Mouse (Mus musculus) B cell, adult 2 months (primary cell): ENCODE data around the gene Pdcd2l.
"Not testable (repeated sequence)": the region's sequence is repeated elsewhere in the genome, so short reads cannot be mapped to it uniquely, and the experiment has no call there.

Experiments
- DNase-seq, 2 experiments: peaks; one replicate each; pipeline ENCODE4 v3.0.0; 2022

Pdcd2l gene

DNA sequence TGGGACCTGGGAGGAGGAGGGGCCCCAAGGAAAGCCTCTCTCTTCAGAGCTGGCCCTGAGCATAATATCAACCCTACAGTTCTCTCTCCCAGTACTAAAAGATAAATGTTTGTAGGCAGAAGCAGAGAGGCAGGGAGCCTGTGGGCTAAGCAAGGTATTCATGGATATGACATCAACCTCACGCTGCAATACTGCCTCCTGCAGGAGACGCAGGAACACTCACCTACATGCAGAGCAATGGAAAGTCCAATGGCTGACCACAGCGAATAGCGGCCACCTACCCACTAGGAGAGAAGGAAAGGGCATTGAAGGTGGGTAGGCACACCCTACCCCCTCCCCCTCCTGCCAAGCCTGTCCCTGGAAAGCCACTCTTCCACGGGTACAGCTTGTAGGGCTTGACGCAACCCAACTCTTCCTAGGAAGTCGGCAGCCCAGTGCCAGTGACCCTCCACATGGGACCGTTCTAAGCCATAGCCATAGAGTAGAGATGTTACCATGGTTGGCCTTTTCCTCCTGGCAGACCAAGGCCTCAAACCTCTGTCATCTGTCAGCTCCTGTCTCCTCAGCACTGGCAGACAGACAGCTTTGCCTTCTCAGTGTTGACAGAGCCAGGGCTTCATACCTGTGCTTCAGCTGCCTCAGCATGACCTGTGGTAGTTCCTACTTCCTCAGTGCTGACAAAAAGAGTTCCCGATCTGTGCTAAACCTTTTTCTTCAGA, 11.7 kb upstream of the Pdcd2l start:
- no peak for DNase-seq

GRCm38 (mm10) chr7:34206331-34206730, 9.9 kb upstream of the Pdcd2l start:
- no peak for DNase-seq

DNA sequence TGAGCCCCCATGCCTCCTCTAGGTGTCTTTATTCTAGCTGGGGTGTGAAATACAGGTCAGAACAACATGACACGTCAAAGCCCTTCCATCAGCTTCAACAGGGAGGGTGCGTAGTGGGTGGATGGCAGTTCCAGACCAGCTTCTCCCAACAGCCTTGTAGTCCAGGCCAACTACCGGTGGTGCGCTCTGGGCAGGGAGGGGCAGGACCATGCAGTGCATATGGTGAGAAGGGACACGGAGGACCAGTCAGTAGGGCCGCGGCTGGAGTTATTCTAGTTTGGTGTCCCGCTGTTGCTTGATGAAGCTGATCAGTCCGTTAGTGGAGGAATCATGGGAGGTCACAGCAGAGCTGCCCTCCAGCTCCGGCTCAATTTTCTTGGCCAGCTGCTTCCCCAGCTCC, 5.7 kb upstream of the Pdcd2l start:
- not testable (repeated sequence) for DNase-seq

GRCm38 (mm10) chr7:34200829-34201228, 4.4 kb upstream of the Pdcd2l start:
- no peak for DNase-seq

DNA sequence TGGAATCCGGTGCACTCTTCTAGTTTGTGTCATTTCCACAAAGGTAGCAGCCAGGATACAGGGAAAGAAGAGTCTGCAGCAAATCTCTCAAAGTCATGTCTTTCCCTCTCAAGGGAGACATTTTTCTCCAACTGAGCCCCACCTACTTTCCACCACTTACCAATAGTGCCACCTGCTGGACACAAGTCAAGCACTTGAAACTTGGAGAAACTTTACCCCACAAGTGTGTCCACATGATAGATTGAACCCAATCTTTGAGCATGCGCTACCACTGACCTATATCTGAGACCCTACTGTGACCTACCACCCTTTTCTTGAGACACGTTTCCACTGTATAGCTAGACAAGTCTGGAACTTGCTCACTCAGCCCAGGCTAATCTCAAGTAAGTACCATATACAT, 1.9 kb upstream of the Pdcd2l start:
- peak; percentile 74 to 75 for DNase-seq

GRCm38 (mm10) chr7:34195632-34196031, 829 bp downstream of the Pdcd2l start:
- DNase-seq, result peak; percentile 18 to 24

GRCm38 (mm10) chr7:34192825-34193224, 3.6 kb downstream of the Pdcd2l start:
- DNase-seq, result peak in 1 of 2 experiments; percentile 22

- DNase-seq, result peak; percentile 58 to 68
Measured at GRCm38 (mm10) chr7:34189376-34189989, 7.0 kb downstream of the Pdcd2l start.

DNA sequence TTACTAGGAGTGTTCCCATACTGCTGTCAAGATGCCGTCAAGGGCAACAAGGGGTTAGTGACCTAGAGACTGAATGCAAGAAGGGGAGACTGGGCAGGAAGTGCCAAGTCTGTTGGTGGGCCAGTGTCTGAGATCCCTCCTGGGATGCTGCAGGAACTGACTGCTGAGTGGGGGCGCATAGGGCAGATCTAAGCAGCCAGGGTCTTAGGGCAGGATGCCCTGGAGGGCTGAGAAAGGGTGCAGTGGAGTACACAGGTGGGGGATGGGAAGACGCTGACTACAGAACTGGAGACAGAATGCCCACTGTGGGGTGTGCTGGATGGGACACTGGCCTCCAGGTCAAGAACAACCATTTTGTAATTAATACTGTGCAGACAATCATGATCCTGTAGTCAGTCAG, 12.7 kb downstream of the Pdcd2l start:
- DNase-seq, result no peak

GRCm38 (mm10) chr7:34183356-34183755, 13.1 kb downstream of the Pdcd2l start:
- no peak for DNase-seq

- peak; percentile 45 to 52 for DNase-seq
Measured at GRCm38 (mm10) chr7:34176241-34176640, 20.2 kb downstream of the Pdcd2l start.

DNA sequence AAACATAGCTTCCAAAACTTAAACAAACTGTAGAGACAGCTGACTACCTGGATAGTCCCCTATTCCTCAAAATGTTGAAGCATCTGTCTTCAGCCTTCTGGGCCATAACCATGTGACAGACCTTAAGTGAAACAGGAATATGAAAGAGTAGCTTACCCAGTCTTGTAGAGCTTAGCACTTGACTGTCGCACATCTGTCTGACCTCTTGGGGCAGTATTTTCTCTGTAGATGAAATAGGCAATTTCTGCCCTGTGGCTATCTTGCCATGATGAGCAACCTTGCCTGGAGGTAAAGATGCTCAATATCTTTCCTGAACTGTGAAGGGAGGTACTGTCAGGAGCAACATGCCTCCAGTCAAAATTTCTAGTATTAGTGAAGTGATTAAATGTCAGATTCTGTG, 24.2 kb downstream of the Pdcd2l start:
- no peak for DNase-seq

DNA sequence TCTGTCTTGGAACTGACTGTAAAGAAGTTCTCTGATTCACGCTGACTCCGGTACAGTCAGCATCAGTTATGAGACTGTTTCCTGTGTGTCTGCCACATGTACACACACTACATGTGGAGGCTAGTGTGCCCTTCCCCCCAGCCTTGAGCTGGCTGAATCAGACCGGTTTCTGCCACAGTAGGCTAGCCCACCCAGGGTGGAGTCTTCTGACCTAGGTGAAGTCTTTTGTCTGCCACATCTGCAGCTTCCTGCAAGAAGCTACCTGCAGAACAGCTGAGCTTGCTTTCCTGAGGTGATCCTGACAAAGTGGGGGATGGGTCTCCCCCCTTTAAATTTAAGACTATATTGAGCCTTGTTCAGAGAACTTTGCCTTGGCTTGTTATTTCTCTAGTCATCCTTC, 27.0 kb downstream of the Pdcd2l start, which contains the start of gene Uba2:
Uba2 (minus strand) TSS at position 146 of the 400 bp plus-strand sequence.
- DNase-seq, result no peak

DNA sequence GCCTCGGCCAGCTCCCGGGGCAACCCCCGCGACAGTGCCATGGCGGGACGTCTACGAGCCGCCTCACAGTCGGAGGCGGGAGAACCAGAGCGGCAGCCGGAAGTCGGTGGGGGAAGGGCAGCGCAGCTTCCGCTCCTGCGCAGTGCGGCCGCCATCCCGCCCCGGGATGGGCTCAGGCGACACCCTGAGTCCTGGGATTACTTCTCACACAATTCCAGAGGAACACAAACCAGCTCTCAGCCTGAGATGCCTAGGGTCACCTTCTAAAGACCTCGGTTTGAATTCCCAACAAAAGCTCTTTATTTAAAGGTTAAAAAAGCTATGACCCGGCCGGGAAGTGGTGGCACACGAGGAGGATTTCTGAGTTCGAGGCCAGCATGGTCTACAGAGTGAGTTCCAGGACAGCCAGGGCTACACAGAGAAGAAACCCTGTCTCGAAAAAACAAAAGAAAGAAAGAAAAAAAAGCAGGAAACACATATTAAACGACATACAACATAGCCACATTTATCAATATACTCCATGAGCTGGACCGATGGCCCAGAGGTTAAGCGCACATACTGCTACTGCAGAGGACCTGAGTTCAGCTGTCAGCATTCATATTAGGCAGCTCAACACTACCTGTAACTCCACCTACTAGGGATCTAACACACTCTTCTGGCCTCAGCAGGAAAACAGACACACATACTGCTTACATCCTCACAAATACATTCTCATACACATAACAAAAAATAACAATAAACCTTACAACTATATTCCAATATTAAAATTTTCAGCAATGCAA, 27.8 kb downstream of the Pdcd2l start:
- peak; percentile 93 to 94 for DNase-seq

GRCm38 (mm10) chr7:34167766-34168469, 28.5 kb downstream of the Pdcd2l start:
- no peak for DNase-seq

- peak; percentile 67 to 70 for DNase-seq
Measured at GRCm38 (mm10) chr7:34166850-34167249, 29.6 kb downstream of the Pdcd2l start.

GRCm38 (mm10) chr7:34165999-34166398, 30.5 kb downstream of the Pdcd2l start:
- DNase-seq, result peak in 1 of 2 experiments; percentile 6

DNA sequence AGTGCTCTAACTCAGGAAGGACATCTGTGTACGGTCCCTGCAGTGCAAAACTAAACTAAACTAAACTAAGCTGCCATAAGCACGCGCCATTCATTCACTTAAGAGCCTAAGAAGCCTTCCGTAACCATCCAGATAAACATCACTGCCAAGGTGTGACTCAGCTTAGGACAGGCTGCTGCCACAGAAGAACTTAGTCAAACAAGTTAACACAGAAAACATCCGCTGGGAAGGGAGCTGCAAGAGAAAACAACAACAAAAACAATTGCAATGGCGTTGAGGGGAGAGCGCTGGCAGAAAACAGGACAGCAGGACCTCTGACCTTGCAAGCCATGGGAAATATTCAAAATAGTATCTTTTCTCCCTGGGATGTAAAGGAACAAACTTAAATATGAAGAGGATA, 31.8 kb downstream of the Pdcd2l start:
- DNase-seq, result no peak

GRCm38 (mm10) chr7:34159167-34159566, 37.3 kb downstream of the Pdcd2l start:
- DNase-seq, result no peak

DNA sequence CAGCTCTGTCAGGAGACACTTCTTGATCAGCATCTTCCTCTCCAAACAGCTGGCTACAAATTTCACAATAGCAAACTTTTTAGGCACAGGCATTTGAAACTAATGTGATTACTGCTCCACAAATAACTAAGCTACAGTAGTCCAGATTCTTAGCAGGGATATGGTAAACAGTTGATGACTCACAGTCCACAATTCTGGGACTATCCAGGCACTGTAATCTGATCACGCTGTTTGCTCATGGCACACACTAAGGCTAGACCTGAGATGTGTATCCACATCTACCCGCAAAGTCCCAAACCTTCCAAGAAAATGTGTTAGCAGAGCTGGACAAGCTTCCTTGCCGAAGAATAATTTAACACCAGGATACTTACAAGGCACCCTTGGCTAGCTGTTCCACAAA, 38.5 kb downstream of the Pdcd2l start:
- DNase-seq, result no peak

GRCm38 (mm10) chr7:34147193-34147592, 49.3 kb downstream of the Pdcd2l start:
- DNase-seq, result no peak

GRCm38 (mm10) chr7:34141123-34141522, 55.3 kb downstream of the Pdcd2l start:
- DNase-seq, result no peak

- no peak for DNase-seq
Measured at GRCm38 (mm10) chr7:34139493-34139892, 57.0 kb downstream of the Pdcd2l start.
